Mouse (Mus musculus): Measurements from ENCODE around the gene Lgals8.

- TF ChIP-seq CTCF (IDR thresholded peaks at IDR 0.05; ENCODE audit: control insufficient read depth, insufficient read depth, insufficient replicate concordance, low read depth, low read length) (no peak), POLR2A (IDR thresholded peaks at IDR 0.05; ENCODE audit: control insufficient read depth, low read depth, low read length) (no peak)
Observed at GRCm38 (mm10) chr13:12408343-12409066, 56.2 kb downstream of the Lgals8 start.

All from testis, adult 2 months (tissue).